Mouse (Mus musculus) neural tube, embryonic 12.5 days (tissue): ENCODE measurements around the gene Areg. TPM values are rescaled to one million over a fixed set of nuclear protein-coding genes. Genes with fewer than 3 reads are reported as not detected.

Source experiments
- ATAC-seq: fragments of 200-750 bp; cut with Nextera tagmentation; 2 replicates; pipeline ENCODE4 v1.8.0; 2017; ENCODE audit warnings: low read depth, mild to moderate bottlenecking, moderate TSS enrichment, moderate library complexity; ENCODE audit not compliant: low FRiP score
- H3K27ac ChIP-seq: fragments of 300-500 bp; sonication (generic); 2 replicates; pipeline ENCODE4 v1.5.1; 2016
- H3K27me3 ChIP-seq: fragments of 300-500 bp; sonication (generic); replicated peaks from 2 replicates; pipeline ENCODE4 v1.6.1; 2016; ENCODE audit warnings: mild to moderate bottlenecking
- H3K36me3 ChIP-seq: fragments of 300-500 bp; sonication (generic); 2 replicates; pipeline ENCODE4 v1.6.1; 2016; ENCODE audit warnings: mild to moderate bottlenecking
- H3K4me1 ChIP-seq: fragments of 300-500 bp; sonication (generic); 2 replicates; pipeline ENCODE4 v1.6.1; 2016
- H3K4me2 ChIP-seq: fragments of 300-500 bp; sonication (generic); replicated peaks from 2 replicates; pipeline ENCODE4 v1.6.1; 2016; ENCODE audit warnings: mild to moderate bottlenecking
- H3K4me3 ChIP-seq: fragments of 300-500 bp; sonication (generic); 2 replicates; pipeline ENCODE4 v1.5.1; 2016
- H3K9ac ChIP-seq: fragments of 300-500 bp; sonication (generic); 2 replicates; pipeline ENCODE4 v1.6.1; 2016; ENCODE audit warnings: mild to moderate bottlenecking
- H3K9me3 ChIP-seq: fragments of 300-500 bp; sonication (generic); 2 replicates; pipeline ENCODE4 v1.6.1; 2016; ENCODE audit warnings: mild to moderate bottlenecking
- WGBS: fragments of 180-500 bp; shearing (Covaris S2); methylation state at CpG from one replicate; pipeline ENCODE4 v1.1.7; 2016; 5-methylcytosine and 5-hydroxymethylcytosine counted together
- polyA plus RNA-seq: library from polyadenylated mRNA; unstranded; fragments of >200 nt; fragmentation: Nextera tagmentation; extraction: Ambion mirVana; gene quantifications from 2 replicates; pipeline ENCODE4 v1.2.1, GENCODE M21; 2016

Areg gene
- polyA plus RNA-seq, 1 experiment from 2014 or later, result 0.47 TPM

- no peak overlapping the region for H3K9ac ChIP-seq
- H3K27ac ChIP-seq, result no peak overlapping the region
- no peak overlapping the region for H3K4me3 ChIP-seq
- WGBS, result 79% methylated on average over 3 of the region's 3 CpGs
- no peaks in the 10 kb centered on the region for H3K9me3 ChIP-seq
- no peaks in the 10 kb centered on the region for H3K27me3 ChIP-seq
- H3K4me1 ChIP-seq, result no peaks in the 10 kb centered on the region
- H3K4me2 ChIP-seq, result no peak overlapping the region
- H3K36me3 ChIP-seq, result no peaks in the 10 kb centered on the region
- ATAC-seq, result no peak
Observed at GRCm38 (mm10) chr5:91194572-91194971, 55.2 kb downstream of the Areg start.

Other genes starting within 250 kb of the Areg start
- not detected in 2 replicates for gene Cxcl1, start 248.4 kb upstream of the Areg start, polyA plus RNA-seq
- not detected in 2 replicates for gene Cxcl2, start 235.7 kb upstream of the Areg start, polyA plus RNA-seq
- gene Mthfd2l, start 208.5 kb upstream of the Areg start, polyA plus RNA-seq, result 99.9 and 100 TPM in 2 replicates
- 0.22 TPM in 1 of 2 replicates, not detected in the other for gene Epgn, start 112.1 kb upstream of the Areg start, polyA plus RNA-seq
- not detected in 2 replicates for gene Ereg, start 65.0 kb upstream of the Areg start, polyA plus RNA-seq